Mouse (Mus musculus): ENCODE data around the gene Zfr2. TPM values are rescaled to one million over a fixed set of nuclear protein-coding genes. Genes with fewer than 3 reads are reported as not detected.
"Not testable (repeated sequence)": the region's sequence is repeated elsewhere in the genome, so short reads cannot be mapped to it uniquely, and the experiment has no call there.

The Zfr2 gene
- polyA plus RNA-seq, 1 experiment: 77.6 TPM

DNA sequence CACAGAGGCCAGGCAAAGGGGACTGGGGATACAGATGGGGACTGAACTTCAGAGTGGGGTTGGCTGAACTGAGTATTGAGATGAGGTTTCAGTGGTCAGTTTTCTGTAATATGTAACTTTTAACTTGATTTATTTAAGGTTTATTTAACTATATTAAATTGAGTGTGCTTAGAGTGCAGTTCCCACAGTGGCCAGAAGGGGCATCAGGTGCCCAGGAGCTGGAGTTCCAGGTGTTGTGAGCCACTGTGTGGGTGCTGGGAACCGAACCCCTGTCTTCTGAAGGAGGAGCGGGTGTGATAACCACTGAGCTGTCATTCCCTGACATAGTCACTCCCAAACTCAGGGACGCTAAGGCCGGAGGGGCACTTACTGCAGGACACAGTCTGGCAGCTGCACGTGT is 22.8 kb upstream of the Zfr2 start:
- TF ChIP-seq CTCF (IDR thresholded peaks at IDR 0.05; ENCODE audit: borderline replicate concordance, insufficient read depth, low read depth, low read length) (peak; percentile 44), POLR2A (IDR thresholded peaks at IDR 0.05; ENCODE audit: borderline replicate concordance, insufficient read depth, low read length) (no peak)

DNA sequence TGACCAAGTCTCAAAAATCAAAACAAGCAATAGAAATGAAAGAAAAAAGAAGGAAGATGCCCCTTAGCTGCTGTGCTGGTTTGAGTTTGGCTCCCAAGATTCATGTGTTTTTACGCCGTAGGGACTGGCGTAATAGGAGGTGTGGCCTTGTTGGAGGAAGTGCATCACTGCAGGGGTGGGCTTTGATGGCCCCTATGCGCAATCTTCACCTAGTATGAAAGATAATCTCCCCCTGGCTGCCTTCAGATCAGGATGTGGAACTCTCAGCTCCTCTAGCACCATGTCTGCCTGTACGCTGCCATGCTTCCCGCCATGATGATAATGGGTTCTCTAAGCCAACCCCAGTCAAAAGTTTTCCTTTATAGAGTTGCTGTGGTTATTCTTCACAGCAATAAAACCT is 16.7 kb upstream of the Zfr2 start:
- no peak for DNase-seq
- Histone ChIP-seq H3K4me3 (replicated peaks; ENCODE audit: insufficient read depth, low read depth, low read length) (no peak overlapping the region), H3K27me3 (ENCODE audit: control insufficient read depth, insufficient read depth, low read length) (no peaks in the 10 kb centered on the region), H3K27ac (ENCODE audit: insufficient read depth, low read length) (no peak overlapping the region), H3K4me1 (ENCODE audit: control insufficient read depth, insufficient read depth, low read length) (no peaks in the 10 kb centered on the region)
- 92% methylated on average over 6 of the region's 6 CpGs for WGBS
- TF ChIP-seq CTCF (IDR thresholded peaks at IDR 0.05; ENCODE audit: borderline replicate concordance, insufficient read depth, low read depth, low read length) (no peak), POLR2A (IDR thresholded peaks at IDR 0.05; ENCODE audit: borderline replicate concordance, insufficient read depth, low read length) (no peak)

More for the DNA sequence above, 22.8 kb upstream of the Zfr2 start:
- H3K4me1 ChIP-seq (ENCODE audit: control insufficient read depth, insufficient read depth, low read length): no peaks in the 10 kb centered on the region
- no peaks in the 10 kb centered on the region for H3K27me3 ChIP-seq (ENCODE audit: control insufficient read depth, insufficient read depth, low read length)
- no peak overlapping the region for H3K4me3 ChIP-seq (replicated peaks; ENCODE audit: insufficient read depth, low read depth, low read length)
- DNase-seq: no peak
- 98% methylated on average over 5 of the region's 5 CpGs for WGBS
- H3K27ac ChIP-seq (ENCODE audit: insufficient read depth, low read length): no peak overlapping the region

DNA sequence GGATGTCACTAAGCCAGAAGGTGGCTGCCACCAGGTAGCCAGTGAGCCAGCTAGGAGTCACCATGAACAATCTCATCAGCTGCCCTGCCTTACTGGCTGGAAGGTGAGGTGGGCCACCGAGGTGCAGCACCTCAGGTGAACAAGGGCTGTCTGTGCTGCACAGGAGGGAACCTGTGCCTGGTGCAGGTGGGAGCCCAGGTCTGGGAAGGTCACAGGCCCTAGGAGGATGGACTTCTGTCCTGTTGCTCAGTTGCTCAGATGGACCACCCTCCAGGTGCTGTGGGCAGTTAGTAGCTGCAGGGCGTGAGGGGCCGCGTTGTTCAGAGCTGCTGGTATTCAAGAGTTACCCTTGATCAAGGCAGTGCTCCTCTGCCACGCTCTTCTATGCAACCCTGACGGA is 16.1 kb upstream of the Zfr2 start:
- Histone ChIP-seq H3K4me1 (ENCODE audit: control insufficient read depth, insufficient read depth, low read length) (no peaks in the 10 kb centered on the region), H3K27me3 (ENCODE audit: control insufficient read depth, insufficient read depth, low read length) (no peaks in the 10 kb centered on the region), H3K27ac (ENCODE audit: insufficient read depth, low read length) (no peak overlapping the region), H3K4me3 (replicated peaks; ENCODE audit: insufficient read depth, low read depth, low read length) (no peak overlapping the region)
- no peak for TF ChIP-seq POLR2A (IDR thresholded peaks at IDR 0.05; ENCODE audit: borderline replicate concordance, insufficient read depth, low read length)
- no peak for TF ChIP-seq CTCF (IDR thresholded peaks at IDR 0.05; ENCODE audit: borderline replicate concordance, insufficient read depth, low read depth, low read length)
- DNase-seq: no peak
- 86% methylated on average over 6 of the region's 6 CpGs for WGBS

DNA sequence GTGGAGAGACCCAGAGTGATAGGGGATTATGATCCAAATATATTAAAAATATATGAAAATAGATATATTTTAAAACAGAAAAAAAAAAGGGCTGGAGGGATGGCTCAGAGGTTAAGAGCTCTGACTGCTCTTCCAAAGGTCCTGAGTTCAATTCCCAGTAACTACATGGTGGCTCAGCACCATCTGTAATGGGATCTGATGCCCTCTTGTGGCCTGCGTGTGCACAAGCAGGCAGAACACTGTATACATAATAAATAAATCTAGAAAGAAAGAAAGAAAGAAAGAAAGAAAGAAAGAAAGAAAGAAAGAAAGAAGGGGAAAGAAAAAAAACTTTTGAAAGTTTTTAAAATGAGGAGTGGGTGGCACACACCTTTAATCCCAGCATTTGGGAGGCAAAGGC is 15.7 kb upstream of the Zfr2 start:
- WGBS: 23% methylated on average over 1 of the region's 1 CpGs
- H3K4me1 ChIP-seq (ENCODE audit: control insufficient read depth, insufficient read depth, low read length); H3K27ac ChIP-seq (ENCODE audit: insufficient read depth, low read length); DNase-seq; H3K4me3 ChIP-seq (replicated peaks; ENCODE audit: insufficient read depth, low read depth, low read length); H3K27me3 ChIP-seq (ENCODE audit: control insufficient read depth, insufficient read depth, low read length): not testable (repeated sequence)
- peak; percentile 53; the same call in 1 of the 2 replicates for TF ChIP-seq CTCF (IDR thresholded peaks at IDR 0.05; ENCODE audit: borderline replicate concordance, insufficient read depth, low read depth, low read length)

DNA sequence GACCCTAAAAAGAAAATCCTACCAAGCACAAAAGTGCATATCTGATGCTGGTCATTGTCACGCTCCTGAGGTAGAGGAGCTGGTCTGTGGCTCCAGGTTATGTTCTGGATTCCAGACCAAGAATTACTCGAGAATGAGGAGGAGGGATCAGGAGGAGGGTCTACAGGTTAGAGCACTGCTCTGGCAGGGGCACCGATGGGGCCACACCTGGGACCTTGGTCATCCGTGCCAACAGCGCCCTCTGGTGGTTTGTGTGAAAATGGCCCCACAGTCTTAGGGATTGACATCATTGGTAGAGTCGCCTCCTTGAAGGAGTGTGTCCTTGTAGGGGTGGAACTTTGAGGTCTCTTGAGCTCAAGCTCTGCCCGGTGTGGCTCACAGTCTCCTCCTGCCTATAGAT is 15.0 kb upstream of the Zfr2 start:
- no peaks in the 10 kb centered on the region for H3K27me3 ChIP-seq (ENCODE audit: control insufficient read depth, insufficient read depth, low read length)
- H3K4me3 ChIP-seq (replicated peaks; ENCODE audit: insufficient read depth, low read depth, low read length): no peak overlapping the region
- peak; percentile 61 to 77 for DNase-seq
- WGBS: 27% methylated on average over 7 of the region's 7 CpGs
- H3K27ac ChIP-seq (ENCODE audit: insufficient read depth, low read length): no peak overlapping the region
- no peaks in the 10 kb centered on the region for H3K4me1 ChIP-seq (ENCODE audit: control insufficient read depth, insufficient read depth, low read length)
- peak; percentile 84 for TF ChIP-seq CTCF (IDR thresholded peaks at IDR 0.05; ENCODE audit: borderline replicate concordance, insufficient read depth, low read depth, low read length)
- no peak for TF ChIP-seq POLR2A (IDR thresholded peaks at IDR 0.05; ENCODE audit: borderline replicate concordance, insufficient read depth, low read length)

DNA sequence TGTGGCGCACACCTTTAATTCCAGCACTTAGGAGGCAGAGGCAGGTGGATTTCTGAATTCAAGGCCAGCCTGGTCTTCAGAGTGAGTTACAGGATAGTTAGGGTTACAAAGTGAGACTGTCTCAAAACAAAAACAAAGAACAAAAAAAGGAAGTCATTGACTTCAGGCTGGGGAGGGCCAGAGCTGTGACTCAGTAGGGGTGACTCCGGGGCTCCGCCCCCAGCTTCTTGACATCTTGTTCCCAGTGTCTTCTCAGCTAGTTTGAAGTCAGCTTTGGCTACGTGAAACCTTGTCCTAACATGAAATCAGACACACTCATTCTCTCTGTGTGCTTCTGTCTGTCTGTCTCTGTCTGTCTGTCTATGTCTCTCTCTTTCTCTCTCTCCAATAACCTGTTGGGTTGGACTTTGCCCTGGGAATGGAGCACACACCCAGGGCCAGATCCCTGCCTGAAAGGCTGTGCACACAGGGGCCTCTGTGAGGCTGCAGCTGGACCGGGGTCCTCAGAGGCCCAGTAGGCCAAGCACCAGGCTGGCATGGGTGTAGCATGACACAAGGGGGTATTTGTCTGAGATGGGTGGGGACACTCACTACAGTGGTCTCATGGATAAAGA is 11.4 kb upstream of the Zfr2 start:
- Histone ChIP-seq H3K27me3 (ENCODE audit: control insufficient read depth, insufficient read depth, low read length) (no peaks in the 10 kb centered on the region), H3K4me3 (replicated peaks; ENCODE audit: insufficient read depth, low read depth, low read length) (no peak overlapping the region), H3K27ac (ENCODE audit: insufficient read depth, low read length) (no peak overlapping the region), H3K4me1 (ENCODE audit: control insufficient read depth, insufficient read depth, low read length) (no peaks in the 10 kb centered on the region)
- 89% methylated on average over 5 of the region's 5 CpGs for WGBS
- no peak for DNase-seq
- no peak for TF ChIP-seq CTCF (IDR thresholded peaks at IDR 0.05; ENCODE audit: borderline replicate concordance, insufficient read depth, low read depth, low read length)

DNA sequence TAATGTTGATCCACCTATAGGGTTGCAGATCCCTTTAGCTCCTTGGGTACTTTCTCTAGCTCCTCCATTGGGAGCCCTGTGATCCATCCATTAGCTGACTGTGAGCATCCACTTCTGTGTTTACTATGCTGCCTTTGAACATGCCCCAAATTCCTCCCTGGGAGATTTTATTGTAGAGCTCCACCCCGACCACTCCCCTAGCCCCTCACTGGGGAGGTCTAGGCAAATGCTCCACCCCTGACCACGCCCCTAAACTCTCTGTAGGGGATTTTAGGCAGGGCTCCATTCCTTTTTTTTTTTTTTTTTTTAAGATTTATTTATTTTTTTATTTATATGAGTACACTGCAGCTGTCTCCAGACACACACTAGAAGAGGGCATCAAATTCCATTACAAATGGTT is 9.2 kb upstream of the Zfr2 start:
- DNase-seq; H3K4me1 ChIP-seq (ENCODE audit: control insufficient read depth, insufficient read depth, low read length); H3K4me3 ChIP-seq (replicated peaks; ENCODE audit: insufficient read depth, low read depth, low read length); H3K27me3 ChIP-seq (ENCODE audit: control insufficient read depth, insufficient read depth, low read length); H3K27ac ChIP-seq (ENCODE audit: insufficient read depth, low read length): not testable (repeated sequence)
- WGBS: 63% methylated on average over 2 of the region's 2 CpGs

DNA sequence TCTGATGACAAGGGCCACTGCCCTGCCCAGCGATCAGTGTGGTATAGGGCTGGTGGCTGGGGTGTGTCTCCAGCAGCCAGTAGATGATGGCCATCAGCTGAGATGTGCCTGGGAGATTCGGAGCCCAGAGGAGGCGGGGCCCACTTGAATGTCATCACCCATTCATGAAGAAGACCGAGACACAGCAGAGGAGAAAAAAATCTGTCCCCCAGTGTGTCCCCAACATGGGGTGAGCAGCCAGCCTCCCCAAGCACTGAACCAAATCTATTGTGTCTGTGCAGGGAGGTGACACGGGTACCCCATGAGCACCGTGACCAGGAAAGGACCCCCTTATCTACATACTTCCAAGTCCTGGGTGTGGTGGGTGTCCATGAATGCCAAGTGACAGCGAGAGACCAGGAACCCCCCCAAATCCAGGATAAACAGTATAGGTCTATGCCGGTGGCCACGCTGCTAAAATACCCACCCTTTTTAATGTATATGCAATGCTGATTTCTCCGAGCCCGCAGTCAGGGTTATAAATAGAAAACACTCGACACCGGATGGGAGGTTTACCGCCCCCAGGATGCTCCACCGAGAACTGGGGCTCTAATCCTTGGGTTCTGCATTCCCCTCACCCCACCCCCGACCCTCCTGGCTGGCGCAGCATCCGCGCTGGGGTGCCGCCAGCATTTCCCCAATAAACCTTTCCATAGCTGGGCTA is 3.1 kb upstream of the Zfr2 start:
- 3% methylated on average over 20 of the region's 20 CpGs for WGBS
- Histone ChIP-seq H3K27ac (ENCODE audit: insufficient read depth, low read length) (peak overlapping the region; percentile 92), H3K27me3 (ENCODE audit: control insufficient read depth, insufficient read depth, low read length) (no peaks in the 10 kb centered on the region), H3K4me3 (replicated peaks; ENCODE audit: insufficient read depth, low read depth, low read length) (peak overlapping the region; percentile 79), H3K4me1 (ENCODE audit: control insufficient read depth, insufficient read depth, low read length) (peaks cover 18% of the 10 kb centered on the region; the same call in 1 of the 2 replicates)
- TF ChIP-seq POLR2A (IDR thresholded peaks at IDR 0.05; ENCODE audit: borderline replicate concordance, insufficient read depth, low read length) (no peak), CTCF (IDR thresholded peaks at IDR 0.05; ENCODE audit: borderline replicate concordance, insufficient read depth, low read depth, low read length) (no peak)
- DNase-seq: peak; percentile 53 to 55
